In genomic region chr6:30143263-30143662, GRCm38 (mm10) we compare ENCODE assay signal across 17 mouse cellular contexts.
"Had no signal": no experiment of that assay in that cellular context is flagged by ENCODE, and none has a peak within 500 bp of the region (broad histone marks: within the 10 kb centered on the region; RNA-seq: fewer than 3 reads in every experiment).

No protein-coding gene starts in this region.

- H3K27me3 ChIP-seq: lung, embryonic 15.5 days; megakaryocyte, embryonic 14.5 days; midbrain, embryonic 13.5 days; midbrain, embryonic 15.5 days; neural tube, embryonic 12.5 days; stomach, embryonic 15.5 days had no signal

- H3K27ac ChIP-seq: lung, embryonic 15.5 days; macrophage; midbrain, embryonic 13.5 days; midbrain, embryonic 15.5 days; neural tube, embryonic 12.5 days; stomach, embryonic 15.5 days; stomach, postnatal 0 days had no signal

- H3K4me1 ChIP-seq: lung, embryonic 15.5 days; midbrain, embryonic 15.5 days; neural tube, embryonic 12.5 days; stomach, embryonic 15.5 days had no signal

- H3K4me2 ChIP-seq: lung, embryonic 15.5 days; midbrain, embryonic 11.5 days; midbrain, embryonic 13.5 days; midbrain, embryonic 15.5 days; neural tube, embryonic 12.5 days; stomach, embryonic 15.5 days had no signal

- DNase-seq: lung, adult 2 months; lung, postnatal 14 days; lung, postnatal 36 days; right cerebral cortex, postnatal 14 days; thymus, adult 2 months; thymus, postnatal 25 days; thymus, postnatal 4 days had no signal

- H3K4me3 ChIP-seq: lung, embryonic 15.5 days; megakaryocyte, embryonic 14.5 days; midbrain, embryonic 13.5 days; midbrain, embryonic 15.5 days; neural tube, embryonic 12.5 days; stomach, embryonic 15.5 days had no signal

- ATAC-seq: lung, postnatal 0 days; midbrain, embryonic 13.5 days; midbrain, embryonic 15.5 days had no signal

- H3K9me3 ChIP-seq: lung, embryonic 15.5 days; megakaryocyte, embryonic 14.5 days; midbrain, embryonic 13.5 days; midbrain, embryonic 15.5 days; neural tube, embryonic 12.5 days; stomach, embryonic 15.5 days had no signal

- H3K9ac ChIP-seq: lung, embryonic 15.5 days; midbrain, embryonic 13.5 days; midbrain, embryonic 15.5 days; neural tube, embryonic 12.5 days; stomach, embryonic 15.5 days had no signal
